Mouse (Mus musculus): Measurements from ENCODE around the gene Tox4.
A peak's percentile ranks its signal among the peaks of the same experiment; 100 is the strongest.

Tox4 gene

DNA sequence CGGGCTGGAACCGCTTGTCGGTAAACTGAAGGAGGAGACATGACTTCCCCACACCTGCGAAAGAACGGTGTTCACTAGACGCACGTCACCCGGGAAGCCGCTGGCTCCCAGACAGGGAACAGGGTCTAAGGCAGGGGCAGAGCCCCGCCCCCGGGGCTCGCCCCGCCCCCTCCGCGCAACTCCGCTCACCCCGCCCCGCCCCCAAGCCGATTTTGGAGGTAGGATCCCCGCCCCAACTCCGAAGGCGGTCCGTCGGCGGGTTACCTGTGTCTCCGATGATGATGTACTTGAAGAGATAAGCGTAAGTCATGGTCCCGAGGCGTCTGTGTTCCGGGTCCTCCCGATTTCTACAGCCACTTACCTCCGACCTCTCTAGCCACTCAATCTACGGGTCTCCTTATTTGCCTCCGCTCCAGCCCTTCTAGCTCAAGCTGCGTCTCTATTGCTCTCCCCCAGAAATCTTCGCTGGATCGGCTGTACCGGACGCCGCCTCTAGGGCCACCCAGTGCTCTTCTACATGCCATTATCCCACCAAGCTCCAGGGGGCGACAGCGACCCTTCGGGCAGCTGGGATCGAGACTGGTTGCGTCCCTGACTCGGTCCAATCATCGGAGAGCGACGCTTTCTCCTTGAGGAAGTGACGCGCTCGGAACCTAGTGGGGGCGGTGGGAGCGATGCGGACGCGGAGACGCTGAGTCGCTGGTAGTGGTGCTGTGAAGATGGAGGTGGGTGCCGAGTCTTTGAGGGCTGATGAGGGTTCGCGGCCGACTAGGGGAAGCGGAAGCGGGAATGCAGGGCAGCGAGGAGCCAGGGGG is at the start of gene Tox4, which contains the start of gene Rab2b:
TSS of gene Tox4 (plus strand) at position 215 of the 815 bp plus-strand sequence.
TSS of gene Rab2b (minus strand) at position 614 of the 815 bp plus-strand sequence.
- no peaks in the 10 kb centered on the region for H3K27me3 ChIP-seq (ENCODE audit: insufficient read depth, low read length)
- TF ChIP-seq NANOG (IDR thresholded peaks at IDR 0.05; ENCODE audit: borderline replicate concordance, low read length), result no peak
- TF ChIP-seq CTCF (conservative IDR thresholded peaks at IDR 0.05; ENCODE audit: low read length), result peak; percentile 88

GRCm38 (mm10) chr14:52232249-52232648 is 46.7 kb upstream of the Tox4 start:
- Histone ChIP-seq H3K27me3 (ENCODE audit: insufficient read depth, low read length) (no peaks in the 10 kb centered on the region), H3K36me3 (ENCODE audit: insufficient read depth, low read length) (peaks cover 96% of the 10 kb centered on the region), H3K4me3 (replicated peaks; ENCODE audit: low read length) (no peak overlapping the region), H3K9me3 (ENCODE audit: low read length) (no peaks in the 10 kb centered on the region), H3K4me1 (replicated peaks; ENCODE audit: low read depth, low read length) (peaks cover 17% of the 10 kb centered on the region)
- no peak for TF ChIP-seq POU5F1 (IDR thresholded peaks at IDR 0.05; ENCODE audit: borderline replicate concordance, low read length)

More for the DNA sequence above, at the start of gene Tox4, which contains the start of gene Rab2b:
- Histone ChIP-seq H3K9me3 (ENCODE audit: low read length) (no peaks in the 10 kb centered on the region), H3K4me1 (replicated peaks; ENCODE audit: low read depth, low read length) (peaks cover 33% of the 10 kb centered on the region), H3K36me3 (ENCODE audit: insufficient read depth, low read length) (peaks cover 14% of the 10 kb centered on the region), H3K4me3 (replicated peaks; ENCODE audit: low read length) (peak within 1 kb of the TSS; percentile 95)

DNA sequence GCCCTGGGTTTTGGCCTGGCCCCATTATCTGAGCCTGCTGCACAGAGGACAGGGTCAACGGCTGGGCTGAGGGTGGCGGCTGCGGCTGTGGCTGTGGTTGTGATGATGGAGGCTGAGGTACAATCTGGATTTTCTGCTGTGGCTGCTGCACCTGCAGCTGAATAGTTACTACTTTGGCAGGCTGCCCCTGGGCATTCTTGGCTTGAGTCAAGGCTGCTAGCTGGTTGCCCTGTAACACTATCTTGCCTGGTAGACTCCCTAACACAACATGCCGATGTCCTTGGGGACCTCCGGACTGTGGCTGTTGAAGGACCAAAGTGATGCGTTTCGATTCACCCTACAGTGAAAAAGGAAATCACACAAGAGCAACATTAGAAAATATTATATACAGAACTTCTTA is 43.8 kb upstream of the Tox4 start:
- H3K4me1 ChIP-seq (replicated peaks; ENCODE audit: low read depth, low read length), result peaks cover 12% of the 10 kb centered on the region; the same call in 1 of the 2 replicates
- no peaks in the 10 kb centered on the region for H3K27me3 ChIP-seq (ENCODE audit: insufficient read depth, low read length)
- peaks cover 74% of the 10 kb centered on the region for H3K36me3 ChIP-seq (ENCODE audit: insufficient read depth, low read length)
- TF ChIP-seq CTCF (conservative IDR thresholded peaks at IDR 0.05; ENCODE audit: low read length), result no peak
- TF ChIP-seq POU5F1 (IDR thresholded peaks at IDR 0.05; ENCODE audit: borderline replicate concordance, low read length), result no peak
- TF ChIP-seq NANOG (IDR thresholded peaks at IDR 0.05; ENCODE audit: borderline replicate concordance, low read length), result no peak
- H3K9me3 ChIP-seq (ENCODE audit: low read length), result no peaks in the 10 kb centered on the region
- H3K4me3 ChIP-seq (replicated peaks; ENCODE audit: low read length), result no peak overlapping the region

DNA sequence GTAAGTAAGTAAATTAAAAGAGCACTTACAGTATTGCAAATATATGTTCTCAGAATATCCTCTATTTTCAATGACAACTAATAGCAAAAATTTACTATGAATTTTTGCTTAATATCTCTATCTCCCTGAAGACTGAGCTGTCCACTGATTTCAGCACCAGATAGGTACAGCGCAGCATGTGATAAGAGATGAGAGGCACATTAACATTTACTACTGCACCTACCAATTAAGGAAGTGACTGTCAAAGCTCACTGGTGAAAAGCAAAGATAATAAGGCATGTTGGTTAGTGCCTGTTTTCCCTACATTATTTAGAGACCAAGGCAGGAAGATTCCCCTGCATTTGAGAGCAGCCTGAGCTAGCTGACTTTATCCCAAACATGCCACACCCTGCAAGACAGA is 42.7 kb upstream of the Tox4 start:
- Histone ChIP-seq H3K9me3 (ENCODE audit: low read length) (no peaks in the 10 kb centered on the region), H3K27me3 (ENCODE audit: insufficient read depth, low read length) (no peaks in the 10 kb centered on the region), H3K36me3 (ENCODE audit: insufficient read depth, low read length) (peaks cover 64% of the 10 kb centered on the region), H3K4me3 (replicated peaks; ENCODE audit: low read length) (no peak overlapping the region), H3K4me1 (replicated peaks; ENCODE audit: low read depth, low read length) (peaks cover 16% of the 10 kb centered on the region; the same call in 1 of the 2 replicates)
- TF ChIP-seq NANOG (IDR thresholded peaks at IDR 0.05; ENCODE audit: borderline replicate concordance, low read length) (no peak), CTCF (conservative IDR thresholded peaks at IDR 0.05; ENCODE audit: low read length) (no peak), POU5F1 (IDR thresholded peaks at IDR 0.05; ENCODE audit: borderline replicate concordance, low read length) (no peak)

- Histone ChIP-seq H3K4me3 (replicated peaks; ENCODE audit: low read length) (peak overlapping the region; percentile 85), H3K4me1 (replicated peaks; ENCODE audit: low read depth, low read length) (peaks cover 54% of the 10 kb centered on the region), H3K27me3 (ENCODE audit: insufficient read depth, low read length) (no peaks in the 10 kb centered on the region), H3K9me3 (ENCODE audit: low read length) (no peaks in the 10 kb centered on the region), H3K36me3 (ENCODE audit: insufficient read depth, low read length) (no peaks in the 10 kb centered on the region)
- no peak for TF ChIP-seq NANOG (IDR thresholded peaks at IDR 0.05; ENCODE audit: borderline replicate concordance, low read length)
- TF ChIP-seq CTCF (conservative IDR thresholded peaks at IDR 0.05; ENCODE audit: low read length), result no peak
- no peak for TF ChIP-seq POU5F1 (IDR thresholded peaks at IDR 0.05; ENCODE audit: borderline replicate concordance, low read length)
These were observed 34.8 kb upstream of the Tox4 start for GRCm38 (mm10) chr14:52244041-52244689.

DNA sequence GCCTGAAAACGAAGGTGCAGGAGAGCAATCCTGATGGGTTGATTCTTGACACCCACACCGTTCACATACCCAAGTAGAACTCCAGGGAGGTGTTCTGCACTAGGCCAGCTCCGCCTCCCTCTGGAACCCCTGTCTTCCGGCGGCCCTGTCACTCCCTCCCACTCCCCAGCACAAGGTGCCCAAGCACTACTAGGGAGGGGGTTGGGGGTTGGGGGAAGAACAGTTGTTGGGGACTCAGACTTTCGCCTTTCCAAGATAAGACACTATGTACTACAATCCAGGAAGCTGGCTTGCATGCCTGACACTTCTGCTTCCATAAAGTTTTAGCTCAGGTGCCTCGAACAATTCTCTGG is 34.3 kb upstream of the Tox4 start:
- Histone ChIP-seq H3K9me3 (ENCODE audit: low read length) (no peaks in the 10 kb centered on the region), H3K4me3 (replicated peaks; ENCODE audit: low read length) (peak overlapping the region; percentile 85), H3K4me1 (replicated peaks; ENCODE audit: low read depth, low read length) (peaks cover 56% of the 10 kb centered on the region), H3K36me3 (ENCODE audit: insufficient read depth, low read length) (no peaks in the 10 kb centered on the region), H3K27me3 (ENCODE audit: insufficient read depth, low read length) (no peaks in the 10 kb centered on the region)
- no peak for TF ChIP-seq POU5F1 (IDR thresholded peaks at IDR 0.05; ENCODE audit: borderline replicate concordance, low read length)
- TF ChIP-seq CTCF (conservative IDR thresholded peaks at IDR 0.05; ENCODE audit: low read length), result no peak
- TF ChIP-seq NANOG (IDR thresholded peaks at IDR 0.05; ENCODE audit: borderline replicate concordance, low read length), result no peak

- H3K4me3 ChIP-seq (replicated peaks; ENCODE audit: low read length), result no peak overlapping the region
- H3K4me1 ChIP-seq (replicated peaks; ENCODE audit: low read depth, low read length), result peaks cover 55% of the 10 kb centered on the region
- no peaks in the 10 kb centered on the region for H3K27me3 ChIP-seq (ENCODE audit: insufficient read depth, low read length)
- no peaks in the 10 kb centered on the region for H3K9me3 ChIP-seq (ENCODE audit: low read length)
- TF ChIP-seq CTCF (conservative IDR thresholded peaks at IDR 0.05; ENCODE audit: low read length), result no peak
- TF ChIP-seq NANOG (IDR thresholded peaks at IDR 0.05; ENCODE audit: borderline replicate concordance, low read length), result no peak
- TF ChIP-seq POU5F1 (IDR thresholded peaks at IDR 0.05; ENCODE audit: borderline replicate concordance, low read length), result no peak
- H3K36me3 ChIP-seq (ENCODE audit: insufficient read depth, low read length), result no peaks in the 10 kb centered on the region
These were observed 32.8 kb upstream of the Tox4 start for GRCm38 (mm10) chr14:52246129-52246528.

GRCm38 (mm10) chr14:52256311-52257175 is 22.4 kb upstream of the Tox4 start:
- H3K9me3 ChIP-seq (ENCODE audit: low read length), result no peaks in the 10 kb centered on the region
- no peaks in the 10 kb centered on the region for H3K27me3 ChIP-seq (ENCODE audit: insufficient read depth, low read length)
- H3K36me3 ChIP-seq (ENCODE audit: insufficient read depth, low read length), result peaks cover 6% of the 10 kb centered on the region
- no peak for TF ChIP-seq CTCF (conservative IDR thresholded peaks at IDR 0.05; ENCODE audit: low read length)
- TF ChIP-seq POU5F1 (IDR thresholded peaks at IDR 0.05; ENCODE audit: borderline replicate concordance, low read length), result no peak
- peak; percentile 41; the same call in 1 of the 2 replicates for TF ChIP-seq NANOG (IDR thresholded peaks at IDR 0.05; ENCODE audit: borderline replicate concordance, low read length)
- H3K4me3 ChIP-seq (replicated peaks; ENCODE audit: low read length), result peak overlapping the region; percentile 95
- peaks cover 57% of the 10 kb centered on the region for H3K4me1 ChIP-seq (replicated peaks; ENCODE audit: low read depth, low read length)
